Mouse (Mus musculus) hindbrain, embryonic 16.5 days (tissue): Measurements from ENCODE around the gene Rxfp4. TPM values are rescaled to one million over a fixed set of nuclear protein-coding genes. Genes with fewer than 3 reads are reported as not detected.
"Not testable (repeated sequence)": the region's sequence is repeated elsewhere in the genome, so short reads cannot be mapped to it uniquely, and the experiment has no call there.

Experiments used
- ATAC-seq: fragments of 200-750 bp; cut with Nextera tagmentation; 2 replicates; pipeline ENCODE4 v1.8.0; 2017; ENCODE audit warnings: moderate TSS enrichment, moderate library complexity
- H3K27ac ChIP-seq: fragments of 300-500 bp; sonication (generic); 2 replicates; pipeline ENCODE4 v1.5.1; 2014; ENCODE audit warnings: low read depth, mild to moderate bottlenecking, control low read depth, low read length, moderate library complexity
- H3K27me3 ChIP-seq: fragments of 300-500 bp; sonication (generic); replicated peaks from 2 replicates; pipeline ENCODE4 v1.6.1; 2014; ENCODE audit warnings: low read length; ENCODE audit not compliant: control insufficient read depth, insufficient read depth
- H3K36me3 ChIP-seq: fragments of 300-500 bp; sonication (generic); 2 replicates; pipeline ENCODE4 v1.6.1; 2014; ENCODE audit warnings: mild to moderate bottlenecking, low read length, moderate library complexity, mixed read lengths; ENCODE audit not compliant: control insufficient read depth, insufficient read depth
- H3K4me1 ChIP-seq: fragments of 300-500 bp; sonication (generic); 2 replicates; pipeline ENCODE4 v1.6.1; 2014; ENCODE audit warnings: low read depth, low read length; ENCODE audit not compliant: control insufficient read depth, insufficient read depth
- H3K4me2 ChIP-seq: fragments of 300-500 bp; sonication (generic); 2 replicates; pipeline ENCODE4 v1.6.1; 2014; ENCODE audit warnings: mild to moderate bottlenecking, low read length, control low read depth, moderate library complexity
- H3K4me3 ChIP-seq: fragments of 300-500 bp; sonication (generic); 2 replicates; pipeline ENCODE4 v1.5.1; 2014; ENCODE audit warnings: mild to moderate bottlenecking, low read length, control low read depth, moderate library complexity
- H3K9ac ChIP-seq: fragments of 300-500 bp; sonication (generic); 2 replicates; pipeline ENCODE4 v1.6.1; 2014; ENCODE audit warnings: low read depth, mild to moderate bottlenecking, control low read depth, low read length, moderate library complexity
- H3K9me3 ChIP-seq: fragments of 300-500 bp; sonication (generic); 2 replicates; pipeline ENCODE4 v1.6.1; 2014; ENCODE audit warnings: mild to moderate bottlenecking, low read length, moderate library complexity; ENCODE audit not compliant: control insufficient read depth
- WGBS: fragments of 180-500 bp; shearing (Covaris S2); extraction: QIAGEN DNeasy Blood & Tissue Kit; methylation state at CpG from one replicate; pipeline ENCODE4 v1.1.7; 2014; 5-methylcytosine and 5-hydroxymethylcytosine counted together
- polyA plus RNA-seq: library from polyadenylated mRNA; unstranded; fragments of >200 nt; fragmentation: Nextera tagmentation; extraction: Ambion mirVana; gene quantifications from 2 replicates; pipeline ENCODE4 v1.2.1, GENCODE M21; 2015

Rxfp4 gene
- polyA plus RNA-seq, 1 experiment from 2014 or later: not detected

- H3K4me1 ChIP-seq: peaks cover 2% of the 10 kb centered on the region; the same call in 1 of the 2 replicates
- H3K36me3 ChIP-seq: no peaks in the 10 kb centered on the region
- 20% methylated on average over 10 of the region's 10 CpGs for WGBS
- no peak overlapping the region for H3K27ac ChIP-seq
- peak; percentile 67 for ATAC-seq
- H3K4me2 ChIP-seq: peak overlapping the region; percentile 55
- H3K4me3 ChIP-seq: peak overlapping the region; percentile 35
- no peaks in the 10 kb centered on the region for H3K9me3 ChIP-seq
- H3K9ac ChIP-seq: no peak overlapping the region; the same call in none of the 2 replicates
- H3K27me3 ChIP-seq: no peaks in the 10 kb centered on the region
Observed at GRCm38 (mm10) chr3:88607758-88608138, 45.2 kb downstream of the Rxfp4 start.

GRCm38 (mm10) chr3:88607065-88607757, 45.7 kb downstream of the Rxfp4 start:
- Histone ChIP-seq H3K4me2 (peak overlapping the region; percentile 55), H3K36me3 (no peaks in the 10 kb centered on the region), H3K9me3 (no peaks in the 10 kb centered on the region), H3K9ac (peak overlapping the region; percentile 62), H3K4me3 (peak overlapping the region; percentile 35), H3K4me1 (peaks cover 2% of the 10 kb centered on the region; the same call in 1 of the 2 replicates), H3K27me3 (no peaks in the 10 kb centered on the region), H3K27ac (no peak overlapping the region)
- peak; percentile 88 for ATAC-seq
- WGBS: under 1% methylated on average over 20 of the region's 20 CpGs

GRCm38 (mm10) chr3:88605666-88606065, 47.3 kb downstream of the Rxfp4 start, which contains the start of gene Arhgef2:
Gene Arhgef2 (plus strand): TSS chr3:88605966.
- not testable (repeated sequence) for H3K27me3 ChIP-seq, H3K9ac ChIP-seq, H3K36me3 ChIP-seq, H3K4me1 ChIP-seq, H3K4me2 ChIP-seq, H3K4me3 ChIP-seq, ATAC-seq, H3K27ac ChIP-seq, H3K9me3 ChIP-seq
- WGBS: 88% methylated on average over 2 of the region's 2 CpGs

- 97% methylated on average over 7 of the region's 7 CpGs for WGBS
- no peaks in the 10 kb centered on the region for H3K9me3 ChIP-seq
- H3K4me3 ChIP-seq: no peak overlapping the region
- H3K27ac ChIP-seq: no peak overlapping the region
- no peak overlapping the region for H3K9ac ChIP-seq
- H3K4me1 ChIP-seq: peaks cover 2% of the 10 kb centered on the region; the same call in 1 of the 2 replicates
- no peaks in the 10 kb centered on the region for H3K27me3 ChIP-seq
- H3K4me2 ChIP-seq: no peak overlapping the region
- H3K36me3 ChIP-seq: no peaks in the 10 kb centered on the region
- no peak for ATAC-seq
Observed at GRCm38 (mm10) chr3:88604863-88605262, 48.1 kb downstream of the Rxfp4 start.

GRCm38 (mm10) chr3:88603714-88604161, 49.2 kb downstream of the Rxfp4 start:
- ATAC-seq: no peak
- no peak overlapping the region for H3K27ac ChIP-seq
- H3K9me3 ChIP-seq: no peaks in the 10 kb centered on the region
- H3K4me3 ChIP-seq: no peak overlapping the region
- H3K4me2 ChIP-seq: no peak overlapping the region
- no peaks in the 10 kb centered on the region for H3K36me3 ChIP-seq
- no peaks in the 10 kb centered on the region for H3K27me3 ChIP-seq
- no peak overlapping the region for H3K9ac ChIP-seq
- 31% methylated on average over 6 of the region's 6 CpGs for WGBS
- H3K4me1 ChIP-seq: peaks cover 2% of the 10 kb centered on the region; the same call in 1 of the 2 replicates

DNA sequence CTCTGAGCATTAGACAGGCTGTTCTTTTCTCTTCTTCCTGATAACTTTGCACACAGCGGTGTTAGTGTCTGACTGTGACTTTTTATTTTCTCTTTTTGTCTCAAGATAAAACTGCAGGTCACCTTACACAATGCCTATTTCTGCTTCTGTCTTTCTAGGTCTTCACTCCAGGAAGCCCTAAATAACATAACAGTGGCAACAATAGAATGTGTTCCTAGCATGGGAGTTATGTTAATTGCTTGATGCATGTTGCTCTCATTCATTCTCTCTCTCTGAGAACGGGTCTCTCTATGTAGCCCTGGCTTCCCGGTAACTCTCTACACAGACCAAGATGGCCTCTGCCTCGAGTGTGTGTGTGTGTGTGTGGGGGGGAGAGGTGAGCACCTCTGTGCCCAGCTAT, 50.5 kb downstream of the Rxfp4 start:
- Histone ChIP-seq H3K9me3 (no peaks in the 10 kb centered on the region), H3K4me2 (no peak overlapping the region), H3K27ac (no peak overlapping the region), H3K9ac (no peak overlapping the region), H3K4me3 (no peak overlapping the region), H3K4me1 (peaks cover 2% of the 10 kb centered on the region; the same call in 1 of the 2 replicates), H3K27me3 (no peaks in the 10 kb centered on the region), H3K36me3 (no peaks in the 10 kb centered on the region)
- WGBS: 62% methylated on average over 4 of the region's 4 CpGs
- no peak for ATAC-seq

Other genes starting within 250 kb of the Rxfp4 start
- 30.6 and 34.4 TPM in 2 replicates for gene Pmf1, start 242.8 kb downstream of the Rxfp4 start, polyA plus RNA-seq
- 40.3 and 42.3 TPM in 2 replicates for gene Slc25a44, start 228.0 kb downstream of the Rxfp4 start, polyA plus RNA-seq
- gene Sema4a, start 192.0 kb downstream of the Rxfp4 start, polyA plus RNA-seq: 32.3 and 32.8 TPM in 2 replicates
- 62.3 and 70.4 TPM in 2 replicates for gene Lmna, start 143.2 kb downstream of the Rxfp4 start, polyA plus RNA-seq
- gene Mex3a, start 120.7 kb downstream of the Rxfp4 start, polyA plus RNA-seq: 20.4 and 22.1 TPM in 2 replicates
- 0.15 TPM in 1 of 2 replicates, not detected in the other for gene Rab25, start 104.8 kb downstream of the Rxfp4 start, polyA plus RNA-seq
- gene Lamtor2, start 100.1 kb downstream of the Rxfp4 start, polyA plus RNA-seq: 184 and 218 TPM in 2 replicates
- gene Ubqln4, start 99.4 kb downstream of the Rxfp4 start, polyA plus RNA-seq: 40.1 and 44.4 TPM in 2 replicates
- gene Ssr2, start 77.3 kb downstream of the Rxfp4 start, polyA plus RNA-seq: 133 and 167 TPM in 2 replicates
- gene Arhgef2, start 47.2 kb downstream of the Rxfp4 start, polyA plus RNA-seq: 79.0 and 104 TPM in 2 replicates
- 70.2 and 81.8 TPM in 2 replicates for gene Khdc4, start 32.7 kb upstream of the Rxfp4 start, polyA plus RNA-seq
- 72.2 and 72.6 TPM in 2 replicates for gene Rit1, start 63.7 kb upstream of the Rxfp4 start, polyA plus RNA-seq
- 249 and 257 TPM in 2 replicates for gene Syt11, start 122.0 kb upstream of the Rxfp4 start, polyA plus RNA-seq
- gene Gon4l, start 182.1 kb upstream of the Rxfp4 start, polyA plus RNA-seq: 11.2 and 12.1 TPM in 2 replicates